Comparison of ENCODE assay signal across 15 mouse cellular contexts in the genomic region with DNA sequence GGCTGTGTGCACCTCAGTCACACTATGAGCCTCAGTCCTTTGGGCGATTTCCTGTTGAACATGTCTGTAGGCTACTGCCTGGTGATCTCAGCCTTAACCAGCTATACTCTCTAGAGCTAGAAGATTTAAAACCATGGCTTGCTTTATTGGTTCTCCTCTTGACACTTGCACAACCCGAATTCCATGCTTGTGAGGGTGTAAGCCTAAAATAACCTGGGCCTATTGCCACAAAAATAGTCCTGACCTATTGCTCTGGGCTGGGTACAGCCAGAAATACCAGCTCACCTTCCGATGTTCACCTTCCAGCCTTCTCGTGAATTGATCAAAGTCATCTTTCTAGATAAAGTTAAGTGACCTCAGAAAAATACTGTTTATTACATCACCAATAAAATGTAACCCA. TPM values are rescaled to one million over a fixed set of nuclear protein-coding genes. Genes with fewer than 3 reads are reported as not detected.
DNase-seq lines count a peak whose midpoint lies in the region; ATAC-seq and TF ChIP-seq lines count a peak whose summit lies in the region.
"Had no signal": no experiment of that assay in that cellular context is flagged by ENCODE, and none has a peak within 500 bp of the region (broad histone marks: within the 10 kb centered on the region; RNA-seq: fewer than 3 reads in every experiment).

No protein-coding gene starts in this region.

- no peak for TF ChIP-seq POLR2A in myocyte (IDR thresholded peaks at IDR 0.05; ENCODE audit: insufficient read length, low read depth)

- no peaks in the 10 kb centered on the region for H3K27me3 ChIP-seq in heart, embryonic 15.5 days
- no peaks in the 10 kb centered on the region for H3K27me3 ChIP-seq in myocyte (ENCODE audit: control insufficient read depth, insufficient read depth, insufficient read length)
- H3K27me3 ChIP-seq in intestine, postnatal 0 days (replicated peaks; ENCODE audit: control insufficient read depth, insufficient read depth, low read length) = no peaks in the 10 kb centered on the region
- H3K27me3 ChIP-seq: forebrain, embryonic 15.5 days had no signal

- peaks cover 38% of the 10 kb centered on the region for H3K36me3 ChIP-seq in heart, embryonic 15.5 days
- H3K36me3 ChIP-seq in myocyte (ENCODE audit: control insufficient read depth, insufficient read depth) = peaks cover 13% of the 10 kb centered on the region
- peaks cover 55% of the 10 kb centered on the region for H3K36me3 ChIP-seq in intestine, postnatal 0 days (ENCODE audit: control insufficient read depth, insufficient read depth)

- 47% methylated on average over 4 of the region's 4 CpGs for WGBS in heart, embryonic 15.5 days
- 70% methylated on average over 4 of the region's 4 CpGs for WGBS in intestine, postnatal 0 days

- H3K4me3 ChIP-seq in heart, embryonic 15.5 days = no peak overlapping the region
- H3K4me3 ChIP-seq in myocyte = no peak overlapping the region
- no peak overlapping the region for H3K4me3 ChIP-seq in intestine, postnatal 0 days (ENCODE audit: low read depth, low read length)
- H3K4me3 ChIP-seq: forebrain, embryonic 15.5 days had no signal

- TF ChIP-seq CTCF in intestine, postnatal 0 days (IDR thresholded peaks at IDR 0.05; ENCODE audit: low read depth) = no peak

- no peaks in the 10 kb centered on the region for H3K9me3 ChIP-seq in heart, embryonic 15.5 days (replicated peaks)
- H3K9me3 ChIP-seq in intestine, postnatal 0 days (ENCODE audit: control insufficient read depth) = no peaks in the 10 kb centered on the region

- DNase-seq in lung, adult 18-20 months = peak; percentile 43 to 64
- no peak for DNase-seq in lung, postnatal 4 days
- DNase-seq in heart, adult 18-20 months = peak; percentile 72 to 75
- DNase-seq in frontal cortex, postnatal 25 days (ENCODE audit: low spot score in 2 of 2) = no peak
- DNase-seq in ovary, adult 18-20 months (ENCODE audit: low spot score) = no peak
- DNase-seq: adrenal gland, postnatal 14 days; cerebellum, adult 9-11 months; thymus, postnatal 4 days had no signal

- H3K4me1 ChIP-seq in heart, embryonic 15.5 days (replicated peaks) = peaks cover 14% of the 10 kb centered on the region
- H3K4me1 ChIP-seq in intestine, postnatal 0 days (replicated peaks; ENCODE audit: control insufficient read depth, insufficient read depth, low read length) = no peaks in the 10 kb centered on the region
- H3K4me1 ChIP-seq: forebrain, embryonic 15.5 days had no signal

- H3K27ac ChIP-seq in heart, embryonic 15.5 days = peak overlapping the region; percentile 87
- no peak overlapping the region; the same call in 1 of the 2 replicates for H3K27ac ChIP-seq in intestine, postnatal 0 days (ENCODE audit: low read depth, low read length)
- H3K27ac ChIP-seq: forebrain, embryonic 15.5 days; hindbrain, postnatal 0 days had no signal

- H3ac ChIP-seq in myocyte (ENCODE audit: control insufficient read depth, insufficient read length) = no peak overlapping the region

- peak overlapping the region; percentile 6; the same call in 1 of the 2 replicates for H3K4me2 ChIP-seq in heart, embryonic 15.5 days
- no peak overlapping the region for H3K4me2 ChIP-seq in myocyte (ENCODE audit: low read depth)
- no peak overlapping the region for H3K4me2 ChIP-seq in intestine, postnatal 0 days (replicated peaks; ENCODE audit: low read depth)
- H3K4me2 ChIP-seq: forebrain, embryonic 15.5 days; midbrain, embryonic 11.5 days had no signal

- ATAC-seq in heart, embryonic 15.5 days (replicated peaks; ENCODE audit: insufficient number of reproducible peaks, insufficient read depth, low FRiP score, low read depth) = peak; percentile 82
- no peak for ATAC-seq in intestine, postnatal 0 days
- ATAC-seq: CD4-positive, CD25-positive, alpha-beta regulatory T cell, adult 4 months; forebrain, embryonic 15.5 days; hindbrain, postnatal 0 days had no signal

- H3K9ac ChIP-seq in heart, embryonic 15.5 days = no peak overlapping the region
- no peak overlapping the region for H3K9ac ChIP-seq in intestine, postnatal 0 days (ENCODE audit: low read depth, low read length)
- H3K9ac ChIP-seq: forebrain, embryonic 15.5 days had no signal

- no peaks in the 10 kb centered on the region for H3K79me2 ChIP-seq in myocyte (ENCODE audit: control insufficient read depth, insufficient read depth)

TF ChIP-seq in myocyte, 11 proteins besides CTCF, POLR2A, EP300 and RAD21:
- no peak for TF ChIP-seq SRF (IDR thresholded peaks at IDR 0.05; ENCODE audit: control insufficient read depth, insufficient read length, low read depth)
- peak; percentile 56; the same call in 1 of the 2 replicates for TF ChIP-seq CEBPB (IDR thresholded peaks at IDR 0.05; ENCODE audit: insufficient read depth, poor library complexity, severe bottlenecking)

RNA-seq across cellular contexts. Expression of a gene that starts 30.5 kb away (rescaled TPM):
- 10 to 100 TPM; 10.7 to 12.2 TPM for total RNA-seq in heart, adult 18-20 months (2021)
- polyA plus RNA-seq in heart, embryonic 15.5 days (2015; fragmentation: Nextera tagmentation; extraction: Ambion mirVana) = 13.4 and 16.8 TPM in 2 replicates
- polyA plus RNA-seq in myocyte (2012; fragmentation: generic; extraction: Trizol) = 8.6 TPM
- polyA plus RNA-seq in intestine, postnatal 0 days (2015; fragmentation: Nextera tagmentation; extraction: Ambion mirVana) = 27.3 and 28.2 TPM in 2 replicates

RNA-seq across cellular contexts. Expression of a gene that starts 30.6 kb away (rescaled TPM):
- total RNA-seq in heart, adult 18-20 months (2021) = 10 to 100 TPM; 32.0 to 33.2 TPM
- 42.4 and 48.6 TPM in 2 replicates for polyA plus RNA-seq in heart, embryonic 15.5 days (2015; fragmentation: Nextera tagmentation; extraction: Ambion mirVana)
- 15.7 TPM for polyA plus RNA-seq in myocyte (2012; fragmentation: generic; extraction: Trizol)
- 37.7 and 40.2 TPM in 2 replicates for polyA plus RNA-seq in intestine, postnatal 0 days (2015; fragmentation: Nextera tagmentation; extraction: Ambion mirVana)

RNA-seq across cellular contexts. Expression of a gene that starts 43.1 kb away (rescaled TPM):
- total RNA-seq in heart, adult 18-20 months (2021) = 100 to 1,000 TPM; 125 to 127 TPM
- 67.4 and 72.1 TPM in 2 replicates for polyA plus RNA-seq in heart, embryonic 15.5 days (2015; fragmentation: Nextera tagmentation; extraction: Ambion mirVana)
- polyA plus RNA-seq in myocyte (2012; fragmentation: generic; extraction: Trizol) = 28.1 TPM
- 23.3 and 36.2 TPM in 2 replicates for polyA plus RNA-seq in intestine, postnatal 0 days (2015; fragmentation: Nextera tagmentation; extraction: Ambion mirVana)

Comparison
In these comparisons a context has a peak if more than half of its experiments do, and no peak if none do; other contexts are left out.
1. DNase-seq: peak in lung, adult 18-20 months (2 of 2) and heart, adult 18-20 months (2 of 2); none in lung, postnatal 4 days (0 of 2), frontal cortex, postnatal 25 days (0 of 2) and ovary, adult 18-20 months (single experiment).